Mouse (Mus musculus) thymus, adult 2 months (tissue): Measurements from ENCODE around the gene Dlg1.

ENCODE experiments used
- CTCF ChIP-seq: fragments of 200-500 bp; IDR thresholded peaks from 2 replicates; pipeline ENCODE4 v1.5.1; 2012; ENCODE audit warnings: mild to moderate bottlenecking, control low read depth, low read length, moderate library complexity, borderline replicate concordance; ENCODE audit not compliant: control insufficient read depth, poor library complexity, insufficient read depth; ENCODE audit errors: extremely low read depth
- POLR2A ChIP-seq: fragments of 200-500 bp; IDR thresholded peaks from 2 replicates; pipeline ENCODE4 v1.6.1; 2012; ENCODE audit warnings: mild to moderate bottlenecking, low read length, control low read depth, moderate library complexity; ENCODE audit not compliant: control insufficient read depth, poor library complexity, insufficient read depth; ENCODE audit errors: extremely low read depth

- no peak for TF ChIP-seq CTCF
- TF ChIP-seq POLR2A: no peak
Measured at GRCm38 (mm10) chr16:31619675-31620335, 43.4 kb upstream of the Dlg1 start.
